Mouse (Mus musculus) forebrain, embryonic 10.5 days (tissue): ENCODE measurements around the gene Tmprss9. TPM values are rescaled to one million over a fixed set of nuclear protein-coding genes. Genes with fewer than 3 reads are reported as not detected.

Experiments used
- DNase-seq: peaks from one replicate; pipeline ENCODE4 v3.0.0-alpha.2; 2017; ENCODE audit warnings: low spot score; ENCODE audit errors: extremely low spot score
- H3K27ac ChIP-seq: fragments of 300-500 bp; sonication (generic); 2 replicates; pipeline ENCODE4 v1.5.1; 2016; ENCODE audit warnings: mild to moderate bottlenecking
- H3K27me3 ChIP-seq: fragments of 300-500 bp; sonication (generic); 2 replicates; pipeline ENCODE4 v1.6.1; 2016; ENCODE audit warnings: mild to moderate bottlenecking; ENCODE audit not compliant: poor library complexity, severe bottlenecking
- H3K36me3 ChIP-seq: fragments of 300-500 bp; sonication (generic); replicated peaks from 2 replicates; pipeline ENCODE4 v1.6.1; 2016; ENCODE audit warnings: mild to moderate bottlenecking, moderate library complexity
- H3K4me1 ChIP-seq: fragments of 300-500 bp; sonication (generic); 2 replicates; pipeline ENCODE4 v1.6.1; 2016
- H3K4me3 ChIP-seq: fragments of 300-500 bp; sonication (generic); 2 replicates; pipeline ENCODE4 v1.5.1; 2016; ENCODE audit warnings: mild to moderate bottlenecking, moderate library complexity
- H3K9me3 ChIP-seq: fragments of 300-500 bp; sonication (generic); 2 replicates; pipeline ENCODE4 v1.6.1; 2016; ENCODE audit warnings: mild to moderate bottlenecking, moderate library complexity
- WGBS: fragments of 180-500 bp; shearing (Covaris S2); methylation state at CpG from one replicate; pipeline ENCODE4 v1.1.7; 2016; 5-methylcytosine and 5-hydroxymethylcytosine counted together
- microRNA counts: library from miRNA; unstranded; fragments of <30 nt; microRNA quantifications from one replicate; lab custom pipeline; 2017
- microRNA-seq: library from miRNA; unstranded; fragments of <30 nt; microRNA quantifications from one replicate; pipeline ENCODE4, GENCODE M21; 2017
- polyA plus RNA-seq: library from polyadenylated mRNA; unstranded; fragments of >200 nt; fragmentation: Nextera tagmentation; extraction: Ambion mirVana; gene quantifications from 2 replicates; pipeline ENCODE4 v1.2.1, GENCODE M21; 2016

Gene Tmprss9
- polyA plus RNA-seq, 1 experiment from 2014 or later: not detected

- H3K4me3 ChIP-seq: peak overlapping the region; percentile 57
- peaks cover 61% of the 10 kb centered on the region for H3K27me3 ChIP-seq
- no peaks in the 10 kb centered on the region for H3K36me3 ChIP-seq
- peak overlapping the region; percentile 74 for H3K27ac ChIP-seq
- no peak for DNase-seq
- WGBS: 55% methylated on average over 8 of the region's 8 CpGs
- no peaks in the 10 kb centered on the region for H3K9me3 ChIP-seq
- peaks cover 65% of the 10 kb centered on the region for H3K4me1 ChIP-seq
Measured at GRCm38 (mm10) chr10:80940320-80940987, 68.8 kb downstream of the Tmprss9 start.

GRCm38 (mm10) chr10:80940988-80941347 is 69.3 kb downstream of the Tmprss9 start:
- H3K4me3 ChIP-seq: no peak overlapping the region
- peaks cover 60% of the 10 kb centered on the region for H3K4me1 ChIP-seq
- DNase-seq: no peak
- H3K27me3 ChIP-seq: peaks cover 56% of the 10 kb centered on the region
- no peaks in the 10 kb centered on the region for H3K36me3 ChIP-seq
- WGBS: 74% methylated on average over 2 of the region's 2 CpGs
- H3K27ac ChIP-seq: peak overlapping the region; percentile 74; the same call in 1 of the 2 replicates
- H3K9me3 ChIP-seq: no peaks in the 10 kb centered on the region

- H3K27ac ChIP-seq: no peak overlapping the region
- H3K4me3 ChIP-seq: no peak overlapping the region
- H3K9me3 ChIP-seq: no peaks in the 10 kb centered on the region
- H3K27me3 ChIP-seq: peaks cover 36% of the 10 kb centered on the region
- peaks cover 53% of the 10 kb centered on the region for H3K4me1 ChIP-seq
- DNase-seq: no peak
- H3K36me3 ChIP-seq: no peaks in the 10 kb centered on the region
- WGBS: 62% methylated on average over 8 of the region's 8 CpGs
Measured at GRCm38 (mm10) chr10:80942919-80943318, 71.3 kb downstream of the Tmprss9 start.

GRCm38 (mm10) chr10:80943701-80944100 is 72.1 kb downstream of the Tmprss9 start:
- 91% methylated on average over 9 of the region's 9 CpGs for WGBS
- no peak overlapping the region for H3K4me3 ChIP-seq
- H3K27me3 ChIP-seq: peaks cover 28% of the 10 kb centered on the region
- H3K9me3 ChIP-seq: no peaks in the 10 kb centered on the region
- peaks cover 53% of the 10 kb centered on the region for H3K4me1 ChIP-seq
- DNase-seq: no peak
- H3K36me3 ChIP-seq: no peaks in the 10 kb centered on the region
- H3K27ac ChIP-seq: no peak overlapping the region

GRCm38 (mm10) chr10:80944231-80944630 is 72.6 kb downstream of the Tmprss9 start:
- H3K4me3 ChIP-seq: no peak overlapping the region
- 90% methylated on average over 5 of the region's 5 CpGs for WGBS
- no peaks in the 10 kb centered on the region for H3K9me3 ChIP-seq
- H3K27me3 ChIP-seq: peaks cover 23% of the 10 kb centered on the region
- no peak overlapping the region for H3K27ac ChIP-seq
- no peaks in the 10 kb centered on the region for H3K36me3 ChIP-seq
- no peak for DNase-seq
- peaks cover 53% of the 10 kb centered on the region for H3K4me1 ChIP-seq

GRCm38 (mm10) chr10:80946684-80947437 is 75.2 kb downstream of the Tmprss9 start:
- H3K9me3 ChIP-seq: no peaks in the 10 kb centered on the region
- 69% methylated on average over 14 of the region's 14 CpGs for WGBS
- no peak overlapping the region for H3K4me3 ChIP-seq
- no peak for DNase-seq
- H3K4me1 ChIP-seq: peaks cover 42% of the 10 kb centered on the region
- 0 out of 2 replicates have a peak, but pooled peaks cover 13% of the 10 kb centered on the region for H3K27me3 ChIP-seq
- peak overlapping the region; percentile 56; the same call in 1 of the 2 replicates for H3K27ac ChIP-seq
- no peaks in the 10 kb centered on the region for H3K36me3 ChIP-seq

GRCm38 (mm10) chr10:80947802-80948201 is 76.2 kb downstream of the Tmprss9 start:
- DNase-seq: no peak
- H3K27ac ChIP-seq: no peak overlapping the region
- 0 out of 2 replicates have a peak, but pooled peaks cover 14% of the 10 kb centered on the region for H3K27me3 ChIP-seq
- peaks cover 42% of the 10 kb centered on the region for H3K4me1 ChIP-seq
- H3K4me3 ChIP-seq: no peak overlapping the region
- no peaks in the 10 kb centered on the region for H3K36me3 ChIP-seq
- 78% methylated on average over 2 of the region's 2 CpGs for WGBS
- H3K9me3 ChIP-seq: no peaks in the 10 kb centered on the region

GRCm38 (mm10) chr10:80948570-80948969 is 76.9 kb downstream of the Tmprss9 start:
- no peaks in the 10 kb centered on the region for H3K36me3 ChIP-seq
- H3K4me1 ChIP-seq: peaks cover 39% of the 10 kb centered on the region
- WGBS: 42% methylated on average over 6 of the region's 6 CpGs
- no peak overlapping the region for H3K4me3 ChIP-seq
- H3K27me3 ChIP-seq: 0 out of 2 replicates have a peak, but pooled peaks cover 19% of the 10 kb centered on the region
- DNase-seq: no peak
- no peaks in the 10 kb centered on the region for H3K9me3 ChIP-seq
- H3K27ac ChIP-seq: 0 out of 2 replicates have a peak overlapping the region, but pooled peaks have one; percentile 20

- Histone ChIP-seq H3K27ac (0 out of 2 replicates have a peak overlapping the region, but pooled peaks have one; percentile 20), H3K4me3 (no peak overlapping the region), H3K9me3 (no peaks in the 10 kb centered on the region), H3K27me3 (0 out of 2 replicates have a peak, but pooled peaks cover 19% of the 10 kb centered on the region), H3K4me1 (peaks cover 37% of the 10 kb centered on the region), H3K36me3 (no peaks in the 10 kb centered on the region)
- DNase-seq: no peak
- WGBS: 80% methylated on average over 3 of the region's 3 CpGs
Measured at GRCm38 (mm10) chr10:80949081-80949480, 77.4 kb downstream of the Tmprss9 start.

MicroRNAs within 50 kb of the gene (microRNA counts, 519-probe panel; counts per million panel counts)
- microRNA mmu-miR-1982 (lab: Ali Mortazavi, UCI): 341 counts per million, percentile 65 among the panel's probes with 10 or more counts

Small RNA genes within 50 kb of the gene (microRNA-seq; reads per million reads assigned to microRNA genes)
- 3.0 reads per million, percentile 2 among the genes with 10 or more reads in this experiment for gene Mir1982

Other genes with a start within 250 kb of the Tmprss9 start
- gene Csnk1g2, start 249.0 kb upstream of the Tmprss9 start, polyA plus RNA-seq: 123 and 133 TPM in 2 replicates
- gene Btbd2, start 214.8 kb upstream of the Tmprss9 start, polyA plus RNA-seq: 71.6 and 78.1 TPM in 2 replicates
- 91.0 and 100 TPM in 2 replicates for gene Mknk2, start 193.7 kb upstream of the Tmprss9 start, polyA plus RNA-seq
- 53.9 and 54.7 TPM in 2 replicates for gene Mob3a, start 169.9 kb upstream of the Tmprss9 start, polyA plus RNA-seq
- 7.7 and 10.9 TPM in 2 replicates for gene Izumo4, start 169.7 kb upstream of the Tmprss9 start, polyA plus RNA-seq
- gene Ap3d1, start 129.6 kb upstream of the Tmprss9 start, polyA plus RNA-seq: 58.2 and 58.7 TPM in 2 replicates
- gene Dot1l, start 116.6 kb upstream of the Tmprss9 start, polyA plus RNA-seq: 20.8 and 21.7 TPM in 2 replicates
- gene Sf3a2, start 73.7 kb upstream of the Tmprss9 start, polyA plus RNA-seq: 110 and 118 TPM in 2 replicates
- 196 and 197 TPM in 2 replicates for gene Plekhj1, start 73.2 kb upstream of the Tmprss9 start, polyA plus RNA-seq
- gene Amh, start 66.6 kb upstream of the Tmprss9 start, polyA plus RNA-seq: 0.09 TPM in 2 replicates
- gene Jsrp1, start 58.4 kb upstream of the Tmprss9 start, polyA plus RNA-seq: 0.40 and 0.65 TPM in 2 replicates
- gene Oaz1, start 45.2 kb upstream of the Tmprss9 start, polyA plus RNA-seq: 2,273 and 2,281 TPM in 2 replicates
- 1.5 and 2.0 TPM in 2 replicates for gene Lingo3, start 27.8 kb upstream of the Tmprss9 start, polyA plus RNA-seq
- 351 and 360 TPM in 2 replicates for gene Lsm7, start 16.6 kb upstream of the Tmprss9 start, polyA plus RNA-seq
- 43.9 and 44.9 TPM in 2 replicates for gene Sppl2b, start 16.6 kb upstream of the Tmprss9 start, polyA plus RNA-seq
- 395 and 401 TPM in 2 replicates for gene Timm13, start 29.1 kb downstream of the Tmprss9 start, polyA plus RNA-seq
- gene Lmnb2, start 46.4 kb downstream of the Tmprss9 start, polyA plus RNA-seq: 85.6 and 89.5 TPM in 2 replicates
- 5.9 and 6.3 TPM in 2 replicates for gene Gadd45b, start 58.2 kb downstream of the Tmprss9 start, polyA plus RNA-seq
- gene Gng7, start 143.1 kb downstream of the Tmprss9 start, polyA plus RNA-seq: 6.3 and 6.9 TPM in 2 replicates
- gene Diras1, start 153.8 kb downstream of the Tmprss9 start, polyA plus RNA-seq: 2.1 and 2.5 TPM in 2 replicates
- 15.7 and 15.8 TPM in 2 replicates for gene Slc39a3, start 165.6 kb downstream of the Tmprss9 start, polyA plus RNA-seq
- gene Sgta, start 188.3 kb downstream of the Tmprss9 start, polyA plus RNA-seq: 285 and 286 TPM in 2 replicates
- 106 and 114 TPM in 2 replicates for gene Thop1, start 198.2 kb downstream of the Tmprss9 start, polyA plus RNA-seq
- gene Creb3l3, start 227.0 kb downstream of the Tmprss9 start, polyA plus RNA-seq: 0.14 and 0.22 TPM in 2 replicates
- 186 and 206 TPM in 2 replicates for gene Map2k2, start 234.1 kb downstream of the Tmprss9 start, polyA plus RNA-seq